Mouse (Mus musculus): Measurements from ENCODE around the gene Phf7. TPM values are rescaled to one million over a fixed set of nuclear protein-coding genes. Genes with fewer than 3 reads are reported as not detected.

Gene Phf7
- 9.1 TPM for polyA plus RNA-seq (2014; fragmentation: Illumina TruSeq; extraction: RNeasy Lipid Tissue Mini Kit (QIAGEN cat#74804); ENCODE audit: low read depth, low replicate concordance)

DNA sequence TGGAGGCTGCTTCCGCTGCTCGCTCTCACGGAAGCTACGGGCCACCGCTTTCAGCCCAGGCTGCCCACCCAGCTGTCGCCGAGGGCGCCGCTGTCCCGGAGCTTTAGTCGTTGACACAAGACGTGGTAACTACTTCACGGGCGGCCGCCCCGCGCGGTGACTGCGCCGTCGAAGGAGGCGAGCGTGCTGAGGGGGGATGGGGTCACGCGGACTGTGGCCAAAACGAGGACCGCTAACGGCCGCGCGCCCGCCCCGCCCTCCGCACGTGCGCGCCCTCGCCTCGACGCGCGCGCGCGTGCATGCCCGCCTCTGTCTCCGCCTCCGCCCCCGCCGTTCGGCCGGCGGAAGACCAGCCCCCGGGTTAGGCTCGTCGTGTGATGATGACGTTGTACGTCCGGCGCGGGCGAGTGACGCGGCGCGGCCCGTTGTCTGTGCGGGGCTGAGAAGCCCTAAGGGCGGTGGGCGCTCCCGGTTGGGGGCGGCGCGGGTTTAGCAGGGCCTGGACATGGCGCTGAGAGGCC lies at the start of gene Phf7, which contains the start of gene Bap1:
TSS of gene Phf7 (minus strand) at position 234 of the 521 bp plus-strand sequence.
TSS of gene Bap1 (plus strand) at position 367 of the 521 bp plus-strand sequence.

DNA sequence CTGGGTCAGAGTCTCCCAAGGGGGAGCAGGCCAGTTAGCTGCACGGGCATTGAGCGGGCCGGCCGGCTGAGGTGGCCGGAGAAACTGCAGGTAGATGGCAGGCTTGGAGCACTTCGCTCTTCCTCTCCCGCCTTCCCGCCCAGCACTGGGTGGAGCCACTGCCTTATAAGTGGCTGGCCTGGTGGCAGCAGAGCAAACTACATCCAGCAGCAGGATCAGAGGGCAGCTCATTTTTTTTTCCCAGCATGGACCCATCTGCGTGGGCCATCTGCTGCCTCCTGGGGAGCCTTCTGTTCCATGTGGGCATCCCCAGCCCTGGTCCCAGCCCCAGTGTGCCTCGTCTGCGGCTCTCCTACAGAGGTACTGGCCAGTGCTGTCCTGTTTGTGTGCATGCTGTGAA lies 33.5 kb downstream of the Phf7 start, which contains the start of gene Sema3g:
TSS of gene Sema3g (plus strand) at position 195 of the 400 bp plus-strand sequence.

GRCm38 (mm10) chr14:31216846-31217245 lies 34.3 kb downstream of the Phf7 start, which contains the start of gene Nisch:
TSS of gene Nisch (minus strand) at chr14:31216946.

DNA sequence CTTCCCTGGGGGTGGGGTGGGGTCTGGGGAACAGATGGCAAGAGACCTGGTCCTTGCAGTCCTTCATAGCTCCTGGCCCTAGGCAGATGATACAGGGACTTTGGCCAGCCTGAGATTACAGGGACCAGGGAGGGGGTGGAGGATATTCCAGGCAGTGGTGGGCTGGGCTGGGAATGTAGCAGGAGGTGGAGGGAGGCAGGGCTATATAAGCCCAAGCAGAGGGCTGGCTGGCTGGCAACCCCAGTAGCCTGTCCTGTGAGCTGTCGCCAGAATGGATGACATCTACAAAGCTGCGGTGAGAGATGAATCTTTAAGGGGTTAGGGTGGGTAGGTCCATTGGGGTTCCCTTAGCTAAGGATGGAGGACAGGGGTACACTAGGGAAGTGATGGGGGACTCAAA lies 43.0 kb downstream of the Phf7 start, which contains the start of gene Tnnc1:
TSS of gene Tnnc1 (plus strand) at position 229 of the 400 bp plus-strand sequence.

Other genes with a start within 250 kb of the Phf7 start
- 78.8 TPM for gene Glt8d1, start 249.9 kb downstream of the Phf7 start, polyA plus RNA-seq (2014; fragmentation: Illumina TruSeq; extraction: RNeasy Lipid Tissue Mini Kit (QIAGEN cat#74804); ENCODE audit: low read depth, low replicate concordance)
- gene Spcs1, start 249.6 kb downstream of the Phf7 start, polyA plus RNA-seq (2014; fragmentation: Illumina TruSeq; extraction: RNeasy Lipid Tissue Mini Kit (QIAGEN cat#74804); ENCODE audit: low read depth, low replicate concordance): 331 TPM
- 84.8 TPM for gene Pbrm1, start 232.2 kb downstream of the Phf7 start, polyA plus RNA-seq (2014; fragmentation: Illumina TruSeq; extraction: RNeasy Lipid Tissue Mini Kit (QIAGEN cat#74804); ENCODE audit: low read depth, low replicate concordance)
- gene Gnl3, start 232.2 kb downstream of the Phf7 start, polyA plus RNA-seq (2014; fragmentation: Illumina TruSeq; extraction: RNeasy Lipid Tissue Mini Kit (QIAGEN cat#74804); ENCODE audit: low read depth, low replicate concordance): 120 TPM
- 6.5 TPM for gene Smim4, start 122.4 kb downstream of the Phf7 start, polyA plus RNA-seq (2014; fragmentation: Illumina TruSeq; extraction: RNeasy Lipid Tissue Mini Kit (QIAGEN cat#74804); ENCODE audit: low read depth, low replicate concordance)
- not detected for gene Nt5dc2, start 120.3 kb downstream of the Phf7 start, polyA plus RNA-seq (2014; fragmentation: Illumina TruSeq; extraction: RNeasy Lipid Tissue Mini Kit (QIAGEN cat#74804); ENCODE audit: low read depth, low replicate concordance)
- gene Stab1, start 82.7 kb downstream of the Phf7 start, polyA plus RNA-seq (2014; fragmentation: Illumina TruSeq; extraction: RNeasy Lipid Tissue Mini Kit (QIAGEN cat#74804); ENCODE audit: low read depth, low replicate concordance): 17.6 TPM
- gene Tnnc1, start 43.0 kb downstream of the Phf7 start, polyA plus RNA-seq (2014; fragmentation: Illumina TruSeq; extraction: RNeasy Lipid Tissue Mini Kit (QIAGEN cat#74804); ENCODE audit: low read depth, low replicate concordance): not detected
- 76.7 TPM for gene Nisch, start 34.4 kb downstream of the Phf7 start, polyA plus RNA-seq (2014; fragmentation: Illumina TruSeq; extraction: RNeasy Lipid Tissue Mini Kit (QIAGEN cat#74804); ENCODE audit: low read depth, low replicate concordance)
- gene Sema3g, start 33.5 kb downstream of the Phf7 start, polyA plus RNA-seq (2014; fragmentation: Illumina TruSeq; extraction: RNeasy Lipid Tissue Mini Kit (QIAGEN cat#74804); ENCODE audit: low read depth, low replicate concordance): 0.60 TPM
- 4.8 TPM for gene Bap1, start 133 bp upstream of the Phf7 start, polyA plus RNA-seq (2014; fragmentation: Illumina TruSeq; extraction: RNeasy Lipid Tissue Mini Kit (QIAGEN cat#74804); ENCODE audit: low read depth, low replicate concordance)
- gene Dnah1, start 72.6 kb upstream of the Phf7 start, polyA plus RNA-seq (2014; fragmentation: Illumina TruSeq; extraction: RNeasy Lipid Tissue Mini Kit (QIAGEN cat#74804); ENCODE audit: low read depth, low replicate concordance): not detected
- 157 TPM for gene Capn7, start 85.3 kb upstream of the Phf7 start, polyA plus RNA-seq (2014; fragmentation: Illumina TruSeq; extraction: RNeasy Lipid Tissue Mini Kit (QIAGEN cat#74804); ENCODE audit: low read depth, low replicate concordance)
- gene Sh3bp5, start 184.8 kb upstream of the Phf7 start, polyA plus RNA-seq (2014; fragmentation: Illumina TruSeq; extraction: RNeasy Lipid Tissue Mini Kit (QIAGEN cat#74804); ENCODE audit: low read depth, low replicate concordance): 25.8 TPM
- 49.8 TPM for gene Eaf1, start 243.1 kb upstream of the Phf7 start, polyA plus RNA-seq (2014; fragmentation: Illumina TruSeq; extraction: RNeasy Lipid Tissue Mini Kit (QIAGEN cat#74804); ENCODE audit: low read depth, low replicate concordance)
- gene Mettl6, start 243.7 kb upstream of the Phf7 start, polyA plus RNA-seq (2014; fragmentation: Illumina TruSeq; extraction: RNeasy Lipid Tissue Mini Kit (QIAGEN cat#74804); ENCODE audit: low read depth, low replicate concordance): 53.1 TPM